18 mouse cellular contexts compared by ENCODE assay signal in the genomic region with DNA sequence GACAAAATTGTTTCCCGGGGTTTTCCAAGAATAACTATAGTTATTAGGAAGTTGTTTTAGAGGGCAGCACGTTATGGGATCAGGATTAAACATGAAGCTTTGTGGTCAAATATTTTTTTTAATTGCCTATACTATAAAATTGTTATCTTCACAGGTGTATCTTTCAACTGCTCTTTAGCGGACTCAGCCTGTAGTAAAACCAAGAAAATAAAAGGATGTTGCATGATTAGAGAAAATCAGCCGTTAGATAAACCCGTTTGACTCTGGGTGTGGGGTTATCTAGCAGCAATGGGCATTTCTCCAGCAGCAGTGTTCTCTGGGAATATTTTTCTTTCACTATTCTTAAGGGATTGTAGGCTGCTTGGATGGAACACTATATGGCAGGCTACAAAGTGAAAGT.
"Had no signal": no experiment of that assay in that cellular context is flagged by ENCODE, and none has a peak within 500 bp of the region (broad histone marks: within the 10 kb centered on the region; RNA-seq: fewer than 3 reads in every experiment).

No protein-coding gene starts in this region.

- ATAC-seq: midbrain, embryonic 16.5 days had no signal

- H3K4me2 ChIP-seq: lung, embryonic 14.5 days; midbrain, embryonic 12.5 days; neural tube, embryonic 13.5 days; neural tube, embryonic 15.5 days had no signal

- DNase-seq: lung, adult 18-20 months; lung, embryonic 14.5 days; lung, postnatal 10 days; lung, postnatal 4 days; retina, postnatal 1 day; right cerebral cortex, adult 18-20 months; right cerebral cortex, postnatal 25 days; right cerebral cortex, postnatal 4 days; spleen, adult 18-20 months; thymus, adult 18-20 months; thymus, postnatal 14 days; thymus, postnatal 36 days had no signal

- H3K4me3 ChIP-seq: midbrain, embryonic 10.5 days; midbrain, embryonic 12.5 days; myocyte; neural tube, embryonic 13.5 days; neural tube, embryonic 15.5 days had no signal

- H3K36me3 ChIP-seq: midbrain, embryonic 10.5 days; midbrain, embryonic 12.5 days; neural tube, embryonic 13.5 days; neural tube, embryonic 15.5 days had no signal

- H3K27ac ChIP-seq: midbrain, embryonic 12.5 days; neural tube, embryonic 13.5 days; neural tube, embryonic 15.5 days had no signal

- H3K9ac ChIP-seq: lung, embryonic 14.5 days; midbrain, embryonic 12.5 days; neural tube, embryonic 13.5 days; neural tube, embryonic 15.5 days had no signal

- H3K9me3 ChIP-seq: midbrain, embryonic 10.5 days; midbrain, embryonic 12.5 days; neural tube, embryonic 13.5 days; neural tube, embryonic 15.5 days had no signal

- H3K27me3 ChIP-seq: midbrain, embryonic 12.5 days; neural tube, embryonic 13.5 days; neural tube, embryonic 15.5 days had no signal
